ENCODE assay signal across 24 mouse cellular contexts in the genomic region with DNA sequence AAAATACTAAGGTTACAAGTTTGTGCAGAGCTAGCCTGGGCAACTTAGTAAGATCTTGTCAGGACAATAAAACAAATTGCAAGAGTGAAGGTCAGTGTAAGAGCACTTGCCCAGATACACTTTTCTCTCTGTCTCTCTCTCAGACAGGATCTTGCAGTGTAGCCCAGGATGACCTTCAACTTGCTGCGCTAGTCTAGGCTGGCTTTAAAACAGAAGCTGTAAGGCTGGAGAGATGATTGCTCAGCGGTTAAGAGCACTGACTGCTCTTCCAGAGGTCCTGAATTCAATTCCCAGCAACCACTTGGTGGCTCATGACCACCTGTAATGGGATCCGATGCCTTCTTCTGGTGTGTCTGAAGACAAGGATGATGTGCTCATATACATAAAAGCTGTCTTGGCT.
"Had no signal": no experiment of that assay in that cellular context is flagged by ENCODE, and none has a peak within 500 bp of the region (broad histone marks: within the 10 kb centered on the region; RNA-seq: fewer than 3 reads in every experiment).

No protein-coding gene starts in this region.

- H3K9me3 ChIP-seq: heart, embryonic 13.5 days; heart, embryonic 15.5 days; hindbrain, embryonic 10.5 days; hindbrain, embryonic 12.5 days; intestine, embryonic 15.5 days; limb, embryonic 13.5 days; limb, embryonic 15.5 days; liver, embryonic 12.5 days had no signal

- H3K36me3 ChIP-seq: heart, embryonic 13.5 days; heart, embryonic 15.5 days; hindbrain, embryonic 10.5 days; hindbrain, embryonic 12.5 days; intestine, embryonic 15.5 days; limb, embryonic 13.5 days; limb, embryonic 15.5 days; liver, embryonic 12.5 days had no signal

- H3K4me3 ChIP-seq: heart, adult 2 months; heart, embryonic 13.5 days; heart, embryonic 15.5 days; hindbrain, embryonic 10.5 days; hindbrain, embryonic 12.5 days; intestine, embryonic 15.5 days; layer of hippocampus, adult 2 months; limb, embryonic 13.5 days; limb, embryonic 15.5 days; liver, embryonic 12.5 days had no signal

- H3K27ac ChIP-seq: heart, adult 2 months; heart, embryonic 13.5 days; heart, embryonic 15.5 days; hindbrain, embryonic 10.5 days; hindbrain, embryonic 12.5 days; hindbrain, embryonic 14.5 days; intestine, embryonic 15.5 days; layer of hippocampus, adult 2 months; limb, embryonic 13.5 days; limb, embryonic 15.5 days; liver, embryonic 12.5 days; liver, embryonic 14.5 days had no signal

- DNase-seq: gastrocnemius, postnatal 14 days; gastrocnemius, postnatal 36 days; heart, adult 11 months; heart, adult 2 months; heart, postnatal 14 days; heart, postnatal 4 days; kidney, adult 18-20 months; kidney, adult 8-10 months; kidney, postnatal 10 days; kidney, postnatal 25 days; kidney, postnatal 4 days; layer of hippocampus, postnatal 36 days; left cerebral cortex, postnatal 4 days had no signal

- H3K9ac ChIP-seq: heart, embryonic 13.5 days; heart, embryonic 15.5 days; hindbrain, embryonic 12.5 days; hindbrain, embryonic 14.5 days; intestine, embryonic 15.5 days; limb, embryonic 13.5 days; limb, embryonic 15.5 days; liver, embryonic 12.5 days; liver, embryonic 14.5 days had no signal

- H3K4me1 ChIP-seq: intestine, embryonic 15.5 days had no signal
